Mouse (Mus musculus) adrenal gland, adult 2 months (tissue): ENCODE results near the gene Siva1. TPM values are rescaled to one million over a fixed set of nuclear protein-coding genes. Genes with fewer than 3 reads are reported as not detected.

ENCODE experiments used
- DNase-seq: peaks from one replicate; pipeline ENCODE4 v3.0.0; 2021
- long read RNA-seq: library from polyadenylated mRNA; stranded (forward); transcript quantifications from one replicate; pipeline ENCODE4 v2.0.0, GENCODE M21; 2021
- polyA plus RNA-seq: library from polyadenylated mRNA; depleted of rRNA; stranded (reverse); fragments of >200 nt; gene quantifications from 2 replicates; pipeline ENCODE4 v1.2.3, GENCODE M21; 2012; rRNA removed
- total RNA-seq, 2 experiments: library from RNA; stranded (reverse); gene quantifications; 2 replicates each; pipeline ENCODE4 v1.2.3; 2021

Gene Siva1
- total RNA-seq = 10 to 100 TPM; 23.6 to 53.6 TPM
- 49.1 and 67.3 TPM in 2 replicates for polyA plus RNA-seq
- long read RNA-seq, transcript Siva1-201 (4 exons, 924 nt) = major isoform, 40 of 45 reads
- long read RNA-seq, partial matches to known transcripts = 3 of 45 reads
- long read RNA-seq, other reads (novel, unspliced or antisense) = 0 of 45 reads

- DNase-seq = peak; percentile 100
Measured at GRCm38 (mm10) chr12:112644180-112644854, at the start of gene Siva1. TSS of gene Siva1 (plus strand) at chr12:112644679.

- peak; percentile 56 for DNase-seq
Measured at GRCm38 (mm10) chr12:112594989-112595388, 49.5 kb upstream of the Siva1 start.

GRCm38 (mm10) chr12:112595626-112596025, 48.9 kb upstream of the Siva1 start:
- DNase-seq = peak; percentile 78

- DNase-seq = peak; percentile 55
Measured at GRCm38 (mm10) chr12:112596454-112596853, 48.0 kb upstream of the Siva1 start.

DNA sequence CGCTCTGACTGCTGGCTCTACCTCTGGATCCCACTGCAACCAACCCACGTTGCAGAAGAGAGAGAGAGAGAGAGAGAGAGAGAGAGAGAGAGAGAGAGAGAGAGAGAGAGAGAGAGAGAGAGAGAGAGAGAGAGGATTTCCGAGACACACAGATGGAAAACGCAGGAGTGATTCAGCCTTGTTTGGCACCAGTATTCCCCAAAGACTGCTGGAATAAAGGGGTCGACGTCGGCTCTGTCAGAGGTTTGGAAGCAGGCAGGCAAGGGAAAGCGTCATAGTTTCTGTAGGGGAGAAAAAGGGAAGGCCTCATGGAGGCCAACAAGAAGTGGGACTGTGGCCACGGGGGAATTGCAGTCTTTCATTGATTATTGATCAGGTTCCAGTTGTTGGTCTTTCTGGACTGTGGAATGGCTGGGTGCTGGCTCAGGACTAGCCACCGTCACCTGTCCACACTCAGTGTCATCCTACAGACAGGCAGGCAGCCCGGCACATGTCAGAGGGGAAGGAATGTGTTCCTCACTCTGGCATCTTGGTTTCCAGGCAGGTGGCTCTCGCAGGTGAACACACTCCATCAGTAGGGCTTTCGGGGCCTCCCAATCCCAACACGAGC, 47.5 kb upstream of the Siva1 start:
- DNase-seq = no peak

DNA sequence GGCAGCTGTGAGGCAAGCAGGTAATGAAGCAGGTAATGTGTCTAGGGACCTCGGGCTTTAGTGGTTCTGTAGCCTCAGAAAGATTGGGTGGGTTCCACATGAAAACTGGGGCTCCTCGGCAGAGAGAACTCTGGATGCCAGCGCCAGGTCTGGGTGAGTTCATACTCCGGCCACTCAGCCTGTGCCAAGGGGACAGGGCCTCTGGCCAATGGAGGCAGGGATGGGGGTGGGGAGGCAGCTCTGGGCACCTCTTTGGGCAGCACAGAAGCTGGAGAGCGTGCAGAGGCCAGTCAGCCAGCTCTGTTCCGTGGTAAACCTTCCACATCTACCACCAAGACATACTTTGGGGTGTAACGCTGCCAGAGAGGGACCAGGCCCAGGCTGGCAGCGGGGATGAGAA, 46.9 kb upstream of the Siva1 start:
- peak; percentile 60 for DNase-seq

DNA sequence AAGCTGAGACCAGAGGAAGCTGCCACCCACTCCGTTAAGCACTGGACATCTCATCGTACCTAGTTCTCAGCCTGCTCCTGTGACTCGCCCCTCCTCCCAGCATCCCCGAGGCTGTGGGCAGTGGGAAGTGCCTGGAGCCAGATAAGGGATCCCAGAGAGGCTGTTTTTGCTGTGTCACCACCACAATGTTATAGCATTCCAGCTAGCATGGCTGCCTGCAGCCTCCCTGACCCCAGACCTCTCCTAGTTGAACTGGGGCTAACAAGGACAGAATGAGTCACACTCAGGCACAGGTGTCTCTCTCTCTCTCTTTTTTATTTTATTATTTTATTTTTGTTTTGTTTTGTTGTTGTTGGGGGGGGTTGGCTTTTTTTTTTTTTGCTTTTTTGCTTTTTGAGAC, 45.3 kb upstream of the Siva1 start:
- no peak for DNase-seq

DNA sequence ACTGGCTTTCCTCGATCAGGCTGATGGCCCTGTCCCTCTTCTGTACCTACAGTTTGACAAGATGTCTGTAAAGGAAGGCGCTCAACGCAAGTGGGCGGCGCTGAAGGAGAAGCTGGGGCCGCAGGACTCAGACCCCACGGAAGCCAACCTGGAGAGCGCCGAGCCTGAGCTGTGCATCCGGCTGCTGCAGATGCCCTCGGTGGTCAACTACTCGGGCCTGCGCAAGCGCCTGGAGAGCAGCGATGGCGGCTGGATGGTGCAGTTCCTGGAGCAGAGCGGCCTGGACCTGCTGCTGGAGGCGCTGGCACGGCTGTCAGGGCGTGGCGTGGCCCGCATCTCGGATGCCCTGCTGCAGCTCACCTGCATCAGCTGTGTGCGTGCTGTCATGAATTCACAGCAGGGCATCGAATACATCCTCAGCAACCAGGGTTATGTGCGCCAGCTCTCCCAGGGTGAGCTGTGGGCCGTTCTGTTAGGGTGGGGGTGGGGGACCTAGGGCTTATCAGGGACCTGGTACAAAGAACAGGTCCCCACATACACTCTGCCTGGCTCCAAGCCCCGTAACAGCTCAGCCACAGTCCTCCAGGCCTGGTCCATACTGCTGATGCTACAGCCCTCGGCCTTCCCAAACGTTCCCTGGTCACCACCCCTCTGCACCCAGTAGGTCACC, 44.4 kb upstream of the Siva1 start:
- no peak for DNase-seq

GRCm38 (mm10) chr12:112604022-112604421, 40.5 kb upstream of the Siva1 start:
- no peak for DNase-seq

GRCm38 (mm10) chr12:112604709-112605649, 39.5 kb upstream of the Siva1 start:
- DNase-seq = no peak

DNA sequence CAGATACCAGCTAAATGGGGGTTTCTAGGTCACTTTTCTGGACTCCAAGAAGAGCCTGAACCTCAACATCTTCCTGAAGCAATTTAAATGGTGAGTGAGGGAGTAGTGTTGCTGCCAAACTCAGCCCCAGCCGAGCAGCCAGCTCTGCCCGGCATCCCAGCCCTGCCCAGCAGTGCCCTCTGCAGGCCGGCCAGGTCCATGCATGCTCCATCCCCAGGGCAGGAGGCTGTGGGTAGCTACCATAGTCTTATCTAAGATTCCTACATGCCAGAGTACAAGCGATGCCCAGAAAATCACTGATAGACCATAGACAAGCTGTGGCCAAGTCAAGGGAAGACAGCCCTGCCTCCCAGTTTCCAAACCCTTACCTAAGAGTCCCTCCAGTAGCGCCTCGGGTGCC, 38.7 kb upstream of the Siva1 start:
- peak; percentile 86 for DNase-seq

DNA sequence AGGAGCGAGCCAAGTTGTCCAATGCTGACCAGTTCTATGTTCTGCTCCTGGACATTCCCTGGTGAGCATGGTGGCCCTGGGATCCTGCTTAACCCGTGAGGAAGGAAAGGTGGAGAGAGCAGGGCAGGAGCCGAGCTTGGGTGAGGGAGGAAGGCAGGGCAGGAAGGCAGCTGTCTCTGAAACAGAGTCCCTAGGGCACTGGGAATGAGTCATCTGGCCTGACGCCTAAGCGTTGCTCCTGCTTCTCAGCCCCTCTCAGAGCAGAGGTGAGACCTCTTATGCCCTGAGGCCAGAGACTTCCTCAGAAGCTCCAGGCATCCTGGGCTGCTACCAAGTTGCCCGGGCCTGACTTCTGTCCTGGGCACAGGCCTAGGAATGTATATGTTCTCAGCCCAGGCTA, 37.5 kb upstream of the Siva1 start:
- DNase-seq = peak; percentile 57

GRCm38 (mm10) chr12:112609031-112609430, 35.4 kb upstream of the Siva1 start:
- no peak for DNase-seq

DNA sequence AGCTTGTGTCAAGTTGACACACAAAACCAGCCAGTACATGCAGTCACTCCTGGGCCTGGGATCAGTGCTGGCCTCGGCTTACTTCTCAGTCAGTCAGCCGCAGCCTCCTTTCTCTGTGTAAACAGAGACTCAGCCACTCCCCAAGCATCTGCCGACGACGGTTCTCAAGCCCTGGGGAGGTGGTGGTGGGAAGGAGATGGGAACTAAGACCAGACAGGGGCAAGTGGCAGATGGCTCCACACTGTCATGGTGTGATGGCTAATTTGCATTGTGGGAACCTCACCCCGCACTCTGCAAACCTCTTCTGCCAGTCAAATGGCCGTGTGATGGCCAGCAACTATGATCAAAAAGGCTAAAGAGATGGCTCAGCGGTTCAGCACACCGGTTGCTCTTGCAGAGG, 27.8 kb upstream of the Siva1 start:
- DNase-seq = no peak

DNA sequence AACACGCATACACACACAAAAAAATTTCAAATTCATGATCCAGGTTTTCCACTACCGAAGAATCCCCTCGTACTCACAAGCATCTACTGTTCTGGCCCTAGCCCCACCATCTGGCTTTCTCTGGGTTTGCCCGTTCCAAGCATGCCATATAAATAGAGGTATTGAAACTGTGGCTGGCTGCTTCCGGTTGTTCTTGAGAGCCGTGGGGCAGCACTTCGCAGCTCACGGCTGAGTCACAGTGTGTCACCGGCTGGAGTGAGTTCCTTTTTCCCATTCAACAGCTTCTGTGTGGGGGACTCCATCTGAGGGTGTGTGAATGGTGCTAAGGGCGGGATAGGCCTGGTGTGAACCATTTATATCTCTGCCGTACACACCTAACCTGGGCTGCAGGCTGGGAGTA, 27.3 kb upstream of the Siva1 start:
- peak; percentile 46 for DNase-seq

DNA sequence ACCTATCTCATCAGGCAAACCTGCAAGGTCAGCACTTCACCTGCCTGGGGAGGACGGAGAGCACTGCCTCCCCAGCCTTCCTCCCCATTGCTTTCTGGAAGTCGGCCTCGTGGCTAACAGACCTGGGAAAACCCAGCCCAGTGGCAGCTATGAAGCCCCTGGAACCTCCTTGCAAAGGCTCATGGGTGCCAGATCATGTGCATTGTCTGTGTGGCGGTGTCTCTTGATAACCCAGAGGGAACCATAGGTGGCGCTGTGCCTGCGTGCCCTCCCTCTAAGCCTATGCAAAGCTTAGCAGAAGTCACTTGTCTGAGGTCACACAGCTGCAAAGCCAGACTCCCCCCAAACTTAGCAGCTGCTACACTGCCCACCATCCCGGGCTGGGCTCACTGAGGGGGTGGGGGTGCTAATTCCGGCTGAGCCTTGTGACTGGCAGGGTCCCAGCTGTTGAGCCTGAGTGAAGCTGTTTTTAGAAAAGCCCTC, 26.5 kb upstream of the Siva1 start:
- peak; percentile 69 for DNase-seq

- DNase-seq = no peak
Measured at GRCm38 (mm10) chr12:112618981-112619685, 25.3 kb upstream of the Siva1 start.

GRCm38 (mm10) chr12:112619686-112620353, 24.7 kb upstream of the Siva1 start, which contains the start of gene Adssl1:
TSS of gene Adssl1 (plus strand) at chr12:112620045.
- DNase-seq = peak; percentile 82

DNA sequence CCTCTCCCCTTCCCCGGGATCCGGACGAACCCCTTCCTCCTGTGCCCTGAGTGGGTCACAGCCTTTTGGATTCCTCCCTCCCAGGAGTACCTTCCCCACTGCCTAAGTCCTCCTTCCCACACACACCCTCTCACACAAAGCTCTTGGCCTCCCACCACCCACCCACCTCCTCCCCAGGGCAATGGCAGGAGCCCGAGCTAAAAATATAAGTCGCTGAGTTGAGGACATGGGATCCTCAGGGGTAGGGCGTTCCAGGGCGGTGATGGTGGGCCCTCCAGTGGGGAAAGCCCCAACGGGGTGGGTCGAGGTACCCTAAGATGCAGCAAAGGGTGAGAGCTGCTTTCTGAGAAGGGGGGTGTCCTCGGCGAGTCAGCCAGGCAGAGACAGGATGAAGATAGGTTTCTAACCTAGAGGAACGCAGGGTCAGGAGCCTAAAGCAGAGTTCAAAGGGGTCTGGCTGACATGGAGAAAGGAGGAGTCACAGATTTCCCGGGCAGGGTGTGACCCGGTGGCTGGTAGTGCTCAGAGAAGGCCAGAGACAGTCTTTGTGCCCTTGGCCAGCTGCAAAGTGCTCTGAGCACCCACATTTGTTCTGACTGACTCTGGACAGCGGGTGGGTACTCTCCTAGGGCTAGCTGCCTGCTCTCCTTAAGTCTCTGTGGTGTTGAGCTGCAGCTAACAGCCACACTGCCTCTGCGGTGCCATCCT, 24.0 kb upstream of the Siva1 start:
- DNase-seq = no peak

DNA sequence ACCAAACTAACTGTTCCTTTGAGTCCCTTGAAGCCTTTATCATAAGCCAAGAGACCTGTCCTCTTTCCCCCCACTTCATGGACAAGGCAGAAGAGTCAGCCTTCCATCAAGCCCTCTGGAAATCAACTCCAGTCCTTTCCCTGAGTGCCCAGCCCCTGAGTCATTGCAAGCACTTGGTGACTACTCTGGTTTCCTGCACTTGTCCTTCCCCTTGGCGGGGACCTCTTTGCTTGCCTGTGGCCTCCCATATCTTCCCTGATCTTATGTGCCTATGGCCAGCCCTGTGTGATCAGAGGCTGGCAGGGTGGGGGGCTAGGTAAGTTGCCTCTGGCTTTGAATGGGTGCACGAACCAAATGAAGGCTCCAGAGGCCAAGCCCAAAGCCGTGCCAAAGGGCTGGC, 22.6 kb upstream of the Siva1 start:
- peak; percentile 52 for DNase-seq
